Mouse (Mus musculus) central nervous system, embryonic 11.5 days (tissue): ENCODE measurements around the gene Capn5. TPM values are rescaled to one million over a fixed set of nuclear protein-coding genes. Genes with fewer than 3 reads are reported as not detected.

Source experiments
- polyA plus RNA-seq: library from polyadenylated mRNA; depleted of rRNA; stranded (reverse); fragments of >200 nt; gene quantifications from 2 replicates; pipeline ENCODE4 v1.2.3, GENCODE M21; 2012; rRNA removed

Capn5 gene
- polyA plus RNA-seq: 6.6 and 8.5 TPM in 2 replicates

GRCm38 (mm10) chr7:98177929-98178559 lies at the start of gene Capn5:
TSS of gene Capn5 (minus strand) at chr7:98178274.

GRCm38 (mm10) chr7:98199381-98199780 lies 21.3 kb upstream of the Capn5 start, which contains the start of gene B3gnt6:
TSS of gene B3gnt6 (minus strand) at chr7:98199481.

GRCm38 (mm10) chr7:98145402-98145801 lies 32.7 kb downstream of the Capn5 start, which contains the start of gene Omp:
TSS of gene Omp (minus strand) at chr7:98145502.

GRCm38 (mm10) chr7:98119179-98119960 lies 58.7 kb downstream of the Capn5 start, which contains the start of gene Myo7a:
TSS of gene Myo7a (minus strand) at chr7:98119524.

Other genes starting within 250 kb of the Capn5 start
- gene Myo7a, start 58.8 kb downstream of the Capn5 start, polyA plus RNA-seq: 13.7 and 21.4 TPM in 2 replicates
- 0.27 and 0.38 TPM in 2 replicates for gene Omp, start 32.8 kb downstream of the Capn5 start, polyA plus RNA-seq
- 0.06 and 0.10 TPM in 2 replicates for gene B3gnt6, start 21.2 kb upstream of the Capn5 start, polyA plus RNA-seq
- gene Acer3, start 142.9 kb upstream of the Capn5 start, polyA plus RNA-seq: 9.3 and 17.9 TPM in 2 replicates
- 7.1 and 16.4 TPM in 2 replicates for gene Tsku, start 183.1 kb upstream of the Capn5 start, polyA plus RNA-seq